Mouse (Mus musculus) lung, adult 2 months (tissue): Measurements from ENCODE around the gene Mcfd2.

ENCODE experiments used
- CTCF ChIP-seq: fragments of 200-500 bp; IDR thresholded peaks from 2 replicates; pipeline ENCODE4 v1.5.1; 2011; ENCODE audit warnings: mild to moderate bottlenecking, low read length, control low read depth; ENCODE audit not compliant: insufficient read depth
- POLR2A ChIP-seq: fragments of 200-500 bp; IDR thresholded peaks from 2 replicates; pipeline ENCODE4 v1.6.1; 2011; ENCODE audit warnings: low read depth, mild to moderate bottlenecking, control low read depth, low read length, borderline replicate concordance; ENCODE audit errors: extremely low read depth

GRCm38 (mm10) chr17:87310497-87310896, 44.8 kb upstream of the Mcfd2 start:
- TF ChIP-seq POLR2A (no peak), CTCF (no peak)
